Mouse (Mus musculus) right cerebral cortex, adult 18-20 months (tissue): ENCODE measurements around the gene Rac2.

Experiments used
- DNase-seq: peaks from one replicate; pipeline ENCODE4 v3.0.0; 2022; ENCODE audit warnings: mixed read lengths

Gene Rac2

GRCm38 (mm10) chr15:78572658-78573397 is at the start of gene Rac2:
Gene Rac2 (minus strand): TSS chr15:78572783.
- DNase-seq: no peak

GRCm38 (mm10) chr15:78616973-78617372 is 44.4 kb upstream of the Rac2 start:
- DNase-seq: no peak

- DNase-seq: no peak
Measured at GRCm38 (mm10) chr15:78614536-78614935, 42.0 kb upstream of the Rac2 start.

GRCm38 (mm10) chr15:78610705-78611462 is 38.3 kb upstream of the Rac2 start:
- peak; percentile 79 for DNase-seq

DNA sequence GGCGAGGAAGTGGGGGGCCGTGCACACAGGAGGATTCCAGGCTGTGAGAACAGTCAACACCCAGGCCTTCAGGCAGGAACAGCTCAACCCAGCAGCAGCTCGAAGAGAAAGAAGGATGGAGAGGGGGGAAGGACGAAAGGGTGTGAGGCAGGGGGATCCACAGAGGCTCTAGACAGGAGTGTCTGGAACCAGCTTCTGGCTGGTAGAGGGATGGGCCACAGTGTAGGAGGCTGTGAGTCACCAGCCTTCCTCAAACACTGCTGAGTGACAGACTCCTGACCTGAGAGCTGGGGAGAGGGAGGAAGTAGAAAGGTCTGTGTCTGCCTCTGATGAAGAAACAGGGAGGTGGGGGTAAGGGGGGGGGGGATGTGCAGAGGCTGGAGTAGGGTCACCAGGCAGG is 34.9 kb upstream of the Rac2 start:
- peak; percentile 54 for DNase-seq

GRCm38 (mm10) chr15:78606059-78606458 is 33.5 kb upstream of the Rac2 start:
- DNase-seq: no peak

DNA sequence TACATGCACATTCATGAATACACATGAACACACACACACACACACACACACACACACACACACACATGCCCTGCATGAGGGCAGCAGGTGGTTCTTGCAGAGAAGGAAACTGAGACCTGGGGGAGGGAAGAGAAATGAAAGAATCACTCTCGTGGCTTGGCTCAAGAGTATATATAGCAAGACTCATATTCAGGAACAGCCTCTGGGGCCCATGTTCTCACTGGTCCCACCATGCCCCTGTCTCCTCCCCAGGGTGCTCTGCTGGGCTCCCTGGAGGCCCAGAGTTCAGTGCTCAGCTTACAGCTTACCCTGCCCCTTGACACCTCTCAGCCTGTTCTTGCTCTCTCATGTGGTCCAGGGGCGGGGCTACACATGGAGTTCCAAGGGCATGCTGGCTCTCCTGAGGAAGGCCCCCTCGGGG is 32.8 kb upstream of the Rac2 start:
- no peak for DNase-seq

DNA sequence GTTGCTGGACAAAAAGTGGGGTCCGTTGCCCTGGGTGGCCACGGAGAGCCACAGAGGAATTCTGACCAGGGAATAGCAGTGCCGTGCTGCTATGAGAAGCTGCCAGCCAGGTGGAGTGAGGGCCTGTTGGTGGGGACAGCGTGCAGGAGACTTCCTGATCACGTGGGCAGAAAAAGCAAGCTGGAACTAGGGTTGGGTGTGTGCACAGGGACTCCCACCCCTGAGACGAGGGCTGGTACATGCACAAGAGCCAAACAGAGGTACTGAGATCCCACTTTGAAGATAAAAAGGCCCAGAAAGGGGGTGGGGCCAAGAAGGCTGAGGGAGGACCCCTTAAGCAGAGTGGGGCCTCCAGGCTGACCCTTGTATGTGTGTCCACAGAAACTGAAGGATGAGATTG is 31.7 kb upstream of the Rac2 start:
- no peak for DNase-seq

DNA sequence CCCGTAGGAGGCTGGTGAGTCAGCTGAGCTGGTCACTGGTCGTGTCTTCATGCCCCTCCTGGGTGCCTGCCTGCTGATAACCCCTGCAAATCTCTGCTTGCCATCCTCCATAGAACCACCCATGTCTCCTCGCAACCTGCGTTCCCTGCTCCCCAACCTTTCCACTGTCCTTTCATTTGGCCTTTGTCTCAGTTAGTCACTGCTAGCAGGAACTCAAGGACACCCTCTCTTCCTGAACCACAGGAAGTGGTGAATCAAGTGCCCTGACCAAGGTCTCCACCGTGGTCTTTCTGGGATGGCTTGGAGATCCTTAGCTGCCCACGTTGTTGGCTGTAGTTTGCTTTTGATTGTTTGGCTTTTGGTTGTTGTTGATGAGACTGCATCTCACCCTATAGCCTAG is 28.6 kb upstream of the Rac2 start:
- DNase-seq: no peak

- DNase-seq: no peak
Measured at GRCm38 (mm10) chr15:78599529-78600193, 27.1 kb upstream of the Rac2 start.

- no peak for DNase-seq
Measured at GRCm38 (mm10) chr15:78599124-78599523, 26.5 kb upstream of the Rac2 start.

DNA sequence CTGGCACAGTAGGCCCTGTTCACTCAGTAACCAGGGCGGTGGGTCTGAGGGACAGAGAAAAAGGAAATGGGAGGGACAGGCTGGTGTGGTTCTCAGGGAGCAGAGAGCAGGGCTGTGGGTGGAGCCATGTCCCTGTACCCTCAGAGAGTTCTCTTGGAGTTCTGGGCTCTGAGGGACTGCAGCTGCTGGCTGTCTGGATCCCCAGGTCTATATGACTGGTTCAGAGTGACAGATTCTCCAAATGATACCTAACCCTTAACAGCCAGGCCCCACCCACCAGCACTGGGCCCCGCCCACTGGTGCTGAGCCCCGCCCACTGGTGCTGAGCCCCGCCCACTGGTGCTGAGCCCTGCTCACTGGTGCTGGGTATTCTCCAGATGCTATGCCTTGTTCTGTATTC is 25.1 kb upstream of the Rac2 start:
- DNase-seq: no peak

DNA sequence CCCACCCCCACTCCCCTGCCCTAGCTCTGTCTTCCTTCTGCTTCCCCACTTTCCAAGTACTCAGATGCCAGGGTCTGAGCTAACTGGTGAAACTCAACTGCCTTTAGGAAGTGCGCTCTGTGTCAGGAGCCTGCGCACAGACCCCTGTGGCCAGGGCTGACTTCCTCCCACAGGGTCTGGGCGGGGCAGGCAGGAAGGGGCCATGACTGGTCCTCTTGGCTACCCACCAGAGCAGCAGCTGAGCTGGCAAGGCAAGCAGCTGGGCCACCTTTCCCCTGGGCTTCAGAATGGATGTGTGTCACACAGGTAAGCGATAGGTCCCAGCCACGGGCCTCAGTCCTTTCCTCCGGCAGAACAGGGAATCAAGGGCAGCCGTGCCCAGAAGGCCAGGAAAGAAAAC is 24.3 kb upstream of the Rac2 start, which contains the start of gene Cyth4:
Gene Cyth4 (plus strand): TSS at position 134 of the 400 bp plus-strand sequence.
- no peak for DNase-seq

- DNase-seq: no peak
Measured at GRCm38 (mm10) chr15:78596504-78596903, 23.9 kb upstream of the Rac2 start.

GRCm38 (mm10) chr15:78595468-78595867 is 22.9 kb upstream of the Rac2 start:
- no peak for DNase-seq

DNA sequence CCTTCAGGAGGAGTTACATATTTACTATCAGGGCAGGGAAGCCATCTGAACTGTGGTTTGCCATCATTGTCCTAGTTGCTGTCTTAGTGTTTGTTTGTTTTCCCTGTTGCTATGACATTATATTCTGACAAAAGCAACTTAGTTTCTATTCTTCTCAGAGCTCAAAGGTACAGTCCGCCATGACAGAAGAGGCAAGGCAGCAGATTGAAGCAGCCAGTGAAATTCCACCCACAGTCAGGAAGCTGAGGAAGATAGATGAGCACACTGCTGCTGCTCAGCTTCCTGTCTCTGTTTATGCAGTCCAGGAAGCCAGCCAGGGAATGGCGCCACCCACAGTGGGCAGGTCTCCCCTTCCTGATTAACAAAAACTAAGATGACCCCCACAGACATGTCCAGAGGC is 22.2 kb upstream of the Rac2 start:
- DNase-seq: no peak

- no peak for DNase-seq
Measured at GRCm38 (mm10) chr15:78593896-78594425, 21.4 kb upstream of the Rac2 start.

- DNase-seq: no peak
Measured at GRCm38 (mm10) chr15:78592452-78592968, 19.9 kb upstream of the Rac2 start.

- no peak for DNase-seq
Measured at GRCm38 (mm10) chr15:78591680-78592451, 19.3 kb upstream of the Rac2 start.

DNA sequence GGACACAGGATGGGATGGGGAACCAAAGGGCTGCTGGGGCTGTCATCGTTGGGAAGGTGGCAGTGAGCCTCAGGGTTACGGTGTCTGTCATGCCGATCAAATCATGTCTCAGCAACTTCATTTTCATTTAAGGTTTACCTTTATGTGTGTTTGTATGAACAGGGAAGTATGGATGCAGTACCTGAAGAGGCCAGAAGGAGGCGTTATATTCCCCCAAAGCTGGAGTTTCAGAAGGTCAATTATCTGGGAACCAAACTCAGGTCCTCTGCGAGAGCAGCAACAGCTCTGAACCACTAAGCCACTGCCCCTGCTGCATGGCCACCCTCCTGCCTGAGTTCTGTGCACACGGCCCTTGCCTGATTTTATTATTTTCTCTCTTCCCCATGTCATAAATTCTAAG is 18.2 kb upstream of the Rac2 start:
- no peak for DNase-seq

DNA sequence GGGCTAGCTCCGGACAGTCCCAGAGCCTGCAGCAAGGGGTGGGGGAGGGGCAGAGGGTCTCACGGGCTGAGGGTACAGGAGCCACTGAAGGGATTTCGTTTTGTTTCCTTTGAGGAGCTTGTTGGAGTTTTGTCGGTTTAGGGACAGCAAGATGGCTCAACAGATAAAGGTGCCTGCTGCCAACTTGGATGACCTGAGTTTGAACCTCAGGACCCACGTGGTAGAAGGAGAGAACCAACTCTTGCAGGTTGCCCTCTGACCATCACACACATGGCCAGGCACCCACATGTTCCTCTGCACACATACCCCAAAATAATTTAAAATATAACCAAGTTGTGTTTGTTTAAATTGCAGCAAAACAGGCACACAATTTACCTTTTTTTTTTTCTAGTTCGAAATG is 17.4 kb upstream of the Rac2 start:
- no peak for DNase-seq

DNA sequence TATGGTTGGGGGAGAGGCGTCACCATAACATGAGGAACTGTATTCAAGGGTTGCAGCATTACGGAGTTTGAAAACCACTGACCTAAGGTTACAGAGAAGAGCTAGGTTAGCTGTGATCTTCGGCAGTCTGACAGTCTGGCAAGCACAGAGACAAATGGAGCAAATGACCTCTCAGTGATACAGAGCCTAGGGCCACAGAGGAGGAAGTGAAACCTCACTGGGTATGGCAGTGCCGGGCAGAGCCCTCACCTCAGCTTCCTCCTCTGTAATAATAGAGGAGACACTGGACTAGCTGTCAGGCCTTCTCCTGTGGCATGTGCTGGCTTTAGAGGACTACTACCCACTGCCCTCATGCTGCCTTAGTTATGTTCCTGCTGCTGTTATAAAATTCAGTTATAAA is 16.3 kb upstream of the Rac2 start:
- DNase-seq: no peak
